Mouse (Mus musculus): ENCODE data around the gene Clk1.

- TF ChIP-seq CTCF (IDR thresholded peaks at IDR 0.05; ENCODE audit: borderline replicate concordance, insufficient read depth, low read depth, low read length) (no peak), POLR2A (IDR thresholded peaks at IDR 0.05; ENCODE audit: borderline replicate concordance, insufficient read depth, low read length) (no peak)
Observed at GRCm38 (mm10) chr1:58460566-58460965, 36.7 kb upstream of the Clk1 start.
